Mouse (Mus musculus) embryonic stem cell, embryonic (primary cell): ENCODE data around the gene Wdr45b.

ENCODE experiments used
- CTCF ChIA-PET, 4 experiments: fragments of 300-600 bp in 2 of 4; fragments of 350-600 bp in 2 of 4; sonication (Branson Sonifier 250); formaldehyde crosslinking; loops; one replicate each; lab custom pipeline; 2022; ENCODE audit warnings: inconsistent platforms in 2 of 4; lab: Charles Lee
- POLR2A ChIA-PET, 4 experiments: fragments of 300-600 bp in 2 of 4; fragments of 350-600 bp in 2 of 4; sonication (Branson Sonifier 250); formaldehyde crosslinking; loops; one replicate each; lab custom pipeline; 2022; ENCODE audit warnings: antibody characterized with exemption in 4 of 4, inconsistent platforms in 1 of 4; lab: Charles Lee

Wdr45b gene

DNA sequence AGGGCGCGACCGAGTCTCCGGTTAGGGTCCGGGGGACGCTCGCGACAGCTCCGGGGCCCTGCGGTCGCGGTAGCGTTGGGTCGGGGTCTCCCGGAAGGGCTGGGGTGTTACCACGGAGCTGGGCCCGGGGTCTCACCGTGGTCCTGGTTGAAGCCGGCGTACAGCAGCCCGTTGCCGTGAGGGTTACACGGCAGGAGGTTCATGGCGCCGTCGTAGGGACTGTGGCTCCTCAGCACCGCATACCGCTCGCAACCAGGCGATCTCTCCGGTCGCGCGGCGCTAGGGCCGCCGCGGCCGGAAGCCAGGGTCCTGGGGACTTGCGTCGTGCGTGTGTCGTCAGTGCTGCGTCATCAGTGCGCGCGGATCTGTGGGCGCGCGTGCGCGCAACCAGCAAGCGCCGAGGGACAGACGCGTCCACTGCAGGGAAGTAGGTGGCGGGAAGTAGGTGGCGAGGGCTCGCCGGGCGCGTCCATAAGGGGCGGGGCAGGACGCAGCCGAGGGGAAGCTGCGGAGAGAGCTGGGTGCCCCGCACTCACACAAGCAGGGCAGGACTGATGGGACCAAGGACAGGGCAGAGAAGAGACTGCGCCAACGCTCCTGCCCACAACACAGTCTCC lies at the start of gene Wdr45b:
Gene Wdr45b, minus strand, starts transcription at position 355 of the 617 bp plus-strand sequence.
- POLR2A ChIA-PET = interaction anchor here in 3 of 4 experiments (0.6 to 4.8 kb wide), 51 partner anchors 8 to 501 kb away, joined by 3 to 29 read pairs (median 4); partner anchors contain the start of genes Rab40b (in 3 of the 3), B3gntl1 (in 2 of the 3), Cybc1 (in 2 of the 3) and Foxk2 (in 2 of the 3)
- CTCF ChIA-PET = interaction anchor here in 3 of 4 experiments (0.6 to 1.5 kb wide), 8 partner anchors 11 to 307 kb away, joined by 3 to 5 read pairs (median 4); partner anchors contain the start of gene Narf (in 1 of the 3)

DNA sequence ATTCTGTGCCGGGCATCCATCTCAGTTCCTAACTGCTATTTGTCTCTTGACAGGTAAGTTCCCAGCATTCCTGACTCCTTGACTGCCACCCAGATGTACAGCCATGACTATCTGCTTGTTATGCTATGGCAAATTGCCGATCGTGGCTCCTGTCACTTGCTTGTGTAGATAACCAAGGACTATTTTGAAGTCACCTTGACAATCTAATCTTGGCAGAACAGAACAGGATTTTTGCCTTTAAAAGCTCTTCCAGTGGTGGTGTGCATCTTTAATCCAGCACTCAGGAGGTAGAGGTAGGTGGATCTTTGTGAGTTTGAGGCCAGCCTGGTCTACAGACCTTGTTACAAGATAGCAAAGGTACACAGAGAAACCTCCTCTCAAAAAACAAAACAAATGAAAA lies 38.2 kb upstream of the Wdr45b start:
- ChIA-PET POLR2A (interaction anchor here in 1 of 4 experiments (1.6 kb wide), 1 partner anchor 59 kb away, joined by 3 read pairs; the partner anchor contains the start of gene Tbcd), CTCF (no interaction called here)

GRCm38 (mm10) chr11:121390793-121391192 lies 36.5 kb upstream of the Wdr45b start:
- ChIA-PET CTCF (no interaction called here), POLR2A (interaction anchor here in 1 of 4 experiments (1.6 kb wide), 1 partner anchor 61 kb away, joined by 3 read pairs; the partner anchor contains the start of gene Tbcd)

GRCm38 (mm10) chr11:121388554-121388945 lies 34.3 kb upstream of the Wdr45b start:
- POLR2A ChIA-PET = interaction anchor here in 3 of 4 experiments (0.8 to 2.6 kb wide), 34 partner anchors 9 to 536 kb away, joined by 3 to 14 read pairs (median 4); partner anchors contain the start of genes Narf (in 3 of the 3), Wdr45b (in 3 of the 3), Fn3krp (in 2 of the 3) and Tbcd (in 2 of the 3)
- CTCF ChIA-PET = interaction anchor here (0.5 to 1.7 kb wide), 8 partner anchors 18 to 547 kb away, joined by 3 to 10 read pairs (median 4); partner anchors contain the start of genes Narf (in 2 of the 4) and Fn3k (in 1 of the 4)

- CTCF ChIA-PET = interaction anchor here (0.5 to 1.7 kb wide), 13 partner anchors 18 to 667 kb away, joined by 3 to 10 read pairs (median 4); partner anchors contain the start of genes Narf (in 2 of the 4), Fn3k (in 1 of the 4) and Fn3krp (in 1 of the 4)
- POLR2A ChIA-PET = interaction anchor here in 3 of 4 experiments (0.5 to 2.6 kb wide), 41 partner anchors 8 to 536 kb away, joined by 3 to 14 read pairs (median 4); partner anchors contain the start of genes Narf (in 3 of the 3), Tbcd (in 3 of the 3), Wdr45b (in 3 of the 3) and Fn3krp (in 2 of the 3)
Measured at GRCm38 (mm10) chr11:121387750-121388553, 33.7 kb upstream of the Wdr45b start, which contains the start of gene Rab40b. Gene Rab40b (minus strand): TSS chr11:121388251.

GRCm38 (mm10) chr11:121380294-121380693 lies 26.0 kb upstream of the Wdr45b start:
- POLR2A ChIA-PET = no interaction called here
- CTCF ChIA-PET = interaction anchor here in 1 of 4 experiments (0.6 kb wide), 1 partner anchor 11 kb away, joined by 5 read pairs; no protein-coding TSS in a partner anchor

- ChIA-PET POLR2A (no interaction called here), CTCF (no interaction called here)
Measured at GRCm38 (mm10) chr11:121378644-121379043, 24.4 kb upstream of the Wdr45b start.

DNA sequence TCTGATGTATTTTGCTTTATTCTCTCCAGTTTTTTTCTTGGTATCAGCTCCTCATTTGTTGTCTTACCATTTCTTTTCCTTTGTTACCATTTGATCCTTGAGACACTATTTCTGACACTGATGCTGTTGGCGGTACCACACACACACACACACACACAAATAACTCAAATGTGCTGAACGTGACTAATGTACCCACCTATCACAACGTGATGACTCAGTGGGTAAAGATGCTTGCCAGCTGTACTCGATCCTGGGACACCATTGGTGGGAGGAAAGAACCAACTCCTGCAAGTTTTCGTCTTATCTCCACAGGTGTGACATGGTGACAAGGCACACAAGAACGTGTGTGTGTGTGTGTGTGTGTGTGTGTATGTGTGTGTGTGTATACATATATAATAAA lies 19.1 kb upstream of the Wdr45b start:
- CTCF ChIA-PET = interaction anchor here in 2 of 4 experiments (0.5 to 0.7 kb wide), 2 partner anchors 38 to 126 kb away, joined by 3 to 6 read pairs; no protein-coding TSS in a partner anchor
- POLR2A ChIA-PET = interaction anchor here in 1 of 4 experiments (2.3 kb wide), 1 partner anchor 15 kb away, joined by 6 read pairs; the partner anchor contains the start of gene Rab40b

GRCm38 (mm10) chr11:121370337-121370994 lies 16.2 kb upstream of the Wdr45b start:
- POLR2A ChIA-PET = interaction anchor here in 2 of 4 experiments (1.0 to 1.4 kb wide), 2 partner anchors 16 to 18 kb away, joined by 3 to 7 read pairs; partner anchors contain the start of genes Rab40b (in 1 of the 2) and Wdr45b (in 1 of the 2)
- CTCF ChIA-PET = interaction anchor here in 3 of 4 experiments (0.5 to 1.5 kb wide), 5 partner anchors 16 to 19 kb away, joined by 3 to 5 read pairs (median 4); partner anchors contain the start of genes Rab40b (in 2 of the 3) and Wdr45b (in 1 of the 3)

DNA sequence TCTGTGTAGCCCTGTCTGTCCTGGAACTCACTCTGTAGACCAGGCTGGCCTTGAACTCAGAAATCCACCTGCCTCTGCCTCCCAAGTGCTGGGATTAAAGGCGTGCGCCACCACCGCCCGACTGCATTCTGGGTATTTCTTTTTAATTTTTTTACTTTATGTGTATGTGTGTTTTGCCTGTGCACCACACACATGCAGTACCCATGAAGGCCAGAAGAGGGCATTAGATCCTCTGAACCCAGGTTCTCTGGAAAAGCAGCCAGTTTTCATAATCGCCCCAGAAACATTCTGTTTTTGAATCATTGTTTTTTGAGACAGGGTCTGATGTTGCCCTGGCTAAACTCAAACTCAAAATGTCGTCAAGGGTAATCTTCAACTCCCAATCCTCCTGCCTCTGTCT lies 15.4 kb upstream of the Wdr45b start:
- CTCF ChIA-PET = interaction anchor here (0.6 to 1.5 kb wide), 6 partner anchors 11 to 21 kb away, joined by 3 to 5 read pairs (median 4); partner anchors contain the start of genes Rab40b (in 2 of the 4) and Wdr45b (in 1 of the 4)
- POLR2A ChIA-PET = interaction anchor here in 2 of 4 experiments (1.0 to 1.4 kb wide), 2 partner anchors 16 to 18 kb away, joined by 3 to 7 read pairs; partner anchors contain the start of genes Rab40b (in 1 of the 2) and Wdr45b (in 1 of the 2)

GRCm38 (mm10) chr11:121368731-121369130 lies 14.5 kb upstream of the Wdr45b start:
- CTCF ChIA-PET = interaction anchor here in 3 of 4 experiments (0.5 to 1.5 kb wide), 5 partner anchors 12 to 102 kb away, joined by 3 to 5 read pairs (median 5); partner anchors contain the start of gene Wdr45b (in 1 of the 3)
- POLR2A ChIA-PET = interaction anchor here in 1 of 4 experiments (0.6 to 1.2 kb wide), 2 partner anchors 12 to 66 kb away, joined by 3 read pairs; no protein-coding TSS in a partner anchor

DNA sequence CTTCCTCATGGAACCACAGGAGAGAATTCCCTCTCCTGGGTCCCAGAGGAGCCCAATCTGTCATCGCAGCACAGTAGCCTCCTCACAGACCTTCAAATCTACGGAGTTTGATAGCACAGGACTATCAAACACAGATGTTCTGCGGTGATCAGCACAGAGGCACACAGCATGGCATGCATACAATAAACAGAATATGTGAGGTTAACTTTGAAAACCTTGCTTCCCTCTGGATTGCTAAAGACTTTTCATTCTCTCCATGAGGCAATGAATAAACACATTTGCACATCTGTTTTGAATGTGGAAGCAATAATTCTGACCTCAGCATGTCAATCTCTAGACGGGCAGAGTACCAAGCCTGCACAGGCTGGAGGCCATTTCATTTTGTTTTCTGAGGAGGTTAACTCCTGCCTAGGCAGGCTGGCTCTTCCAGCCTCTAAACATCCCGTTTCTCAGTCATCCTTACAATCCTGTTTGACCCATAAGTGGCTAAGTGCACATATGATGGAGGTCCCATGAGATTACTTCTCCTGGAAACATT lies 13.0 kb upstream of the Wdr45b start:
- ChIA-PET POLR2A (no interaction called here), CTCF (no interaction called here)

DNA sequence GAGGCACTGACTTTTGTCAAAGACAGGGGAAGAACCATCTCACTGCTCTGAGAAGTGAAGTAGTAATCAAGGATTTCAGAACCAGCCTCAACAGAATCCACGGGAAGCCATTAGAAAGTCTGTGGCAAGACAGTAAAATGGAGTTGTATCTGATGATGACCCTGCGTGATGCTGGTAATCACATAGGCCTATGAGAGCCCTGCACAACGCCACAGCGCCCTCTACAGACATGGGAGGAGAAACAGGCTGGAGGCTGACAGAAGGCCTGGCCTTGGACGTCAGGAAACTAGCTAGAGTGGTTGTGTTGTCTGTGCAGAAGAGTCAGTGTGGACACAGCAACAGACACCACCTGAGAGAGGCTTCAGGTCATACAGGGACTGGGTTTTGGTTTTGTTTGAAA lies 8.0 kb upstream of the Wdr45b start:
- ChIA-PET POLR2A (interaction anchor here in 3 of 4 experiments (0.6 to 1.7 kb wide), 10 partner anchors 7 to 216 kb away, joined by 3 to 10 read pairs (median 6); partner anchors contain the start of genes Wdr45b (in 2 of the 3), Narf (in 1 of the 3), Rab40b (in 1 of the 3) and Tex19.1 (in 1 of the 3)), CTCF (interaction anchor here in 3 of 4 experiments (0.6 to 1.9 kb wide), 5 partner anchors 54 to 132 kb away, joined by 3 to 7 read pairs (median 3); partner anchors contain the start of genes Narf (in 1 of the 3) and Tbcd (in 1 of the 3))

DNA sequence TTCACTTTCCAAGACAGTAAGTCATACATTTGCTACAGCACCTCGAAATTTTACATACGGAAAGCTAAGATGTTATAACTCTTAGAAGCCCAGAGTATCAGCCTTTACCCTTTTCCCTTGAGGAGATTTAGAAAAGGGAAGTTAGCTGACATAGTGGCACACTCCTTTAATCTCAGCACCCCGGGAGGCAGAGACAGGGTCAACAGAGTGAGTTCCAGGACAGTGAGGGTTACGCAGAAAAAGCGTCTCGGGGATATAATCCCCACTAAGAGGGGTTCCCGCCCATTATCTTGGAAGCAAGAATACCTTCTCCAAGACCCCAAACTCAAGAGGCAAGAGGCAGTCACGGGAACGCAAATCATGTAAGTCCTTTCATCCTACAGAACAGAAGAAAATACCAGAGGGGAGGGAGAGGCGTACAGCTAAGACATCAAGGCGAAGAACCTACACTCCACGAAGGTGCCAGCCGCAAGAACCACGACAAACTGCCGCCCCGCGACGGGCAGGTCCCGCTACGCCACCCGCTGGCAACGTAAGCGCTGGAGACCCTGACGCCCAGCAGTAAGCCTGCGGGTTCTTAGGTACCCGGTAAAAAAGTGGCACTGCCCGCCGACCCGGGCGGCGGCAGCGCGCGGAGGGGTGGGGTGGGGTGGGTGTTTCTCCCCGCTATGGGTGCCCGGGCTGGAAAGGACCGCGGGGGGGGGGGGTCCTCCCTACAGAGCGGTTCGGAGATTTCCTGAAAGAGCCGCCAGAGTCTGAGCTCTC lies 737 bp downstream of the Wdr45b start:
- ChIA-PET CTCF (interaction anchor here in 2 of 4 experiments (0.6 to 1.5 kb wide), 3 partner anchors 16 to 199 kb away, joined by 3 to 5 read pairs (median 4); partner anchors contain the start of gene Narf (in 1 of the 2)), POLR2A (interaction anchor here in 3 of 4 experiments (0.6 to 4.8 kb wide), 40 partner anchors 8 to 500 kb away, joined by 3 to 29 read pairs (median 4); partner anchors contain the start of genes Rab40b (in 3 of the 3), B3gntl1 (in 2 of the 3), Tex19.1 (in 2 of the 3) and Csnk1d (in 1 of the 3))

DNA sequence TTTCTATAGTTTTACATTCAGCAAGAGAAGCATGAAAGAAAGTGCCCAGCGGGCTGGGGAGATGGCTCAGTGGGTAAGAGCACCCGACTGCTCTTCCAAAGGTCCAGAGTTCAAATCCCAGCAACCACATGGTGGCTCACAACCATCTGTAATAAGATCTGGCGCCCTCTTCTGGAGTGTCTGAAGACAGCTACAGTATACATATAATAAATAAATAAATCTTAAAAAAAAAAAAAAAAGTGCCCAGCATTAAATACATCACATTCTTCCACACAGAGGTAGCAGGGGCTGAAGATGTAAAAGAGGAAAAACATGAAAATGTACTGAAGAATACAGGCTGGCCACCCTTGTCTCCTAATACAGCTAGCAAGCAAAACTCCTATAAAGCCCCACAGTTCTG lies 5.5 kb downstream of the Wdr45b start:
- CTCF ChIA-PET = interaction anchor here (0.6 to 1.2 kb wide), 8 partner anchors 8 to 1422 kb away, joined by 3 to 10 read pairs (median 5); partner anchors contain the start of gene Narf (in 1 of the 4)
- POLR2A ChIA-PET = interaction anchor here in 2 of 4 experiments (0.9 to 1.3 kb wide), 5 partner anchors 9 to 112 kb away, joined by 3 read pairs; partner anchors contain the start of gene Narf (in 1 of the 2)
